Mouse (Mus musculus) midbrain, embryonic 14.5 days (tissue): Measurements from ENCODE around the gene Stk38l. TPM values are rescaled to one million over a fixed set of nuclear protein-coding genes. Genes with fewer than 3 reads are reported as not detected.

ENCODE experiments used
- ATAC-seq: fragments of 200-750 bp; cut with Nextera tagmentation; 2 replicates; pipeline ENCODE4 v1.8.0; 2017; ENCODE audit warnings: moderate number of reproducible peaks, moderate library complexity; ENCODE audit not compliant: low FRiP score, low TSS enrichment
- DNase-seq: peaks from one replicate; pipeline ENCODE4 v3.0.0-alpha.2; 2015
- H3K27ac ChIP-seq: fragments of 300-500 bp; sonication (generic); replicated peaks from 2 replicates; pipeline ENCODE4 v1.5.1; 2014; ENCODE audit warnings: mild to moderate bottlenecking, low read depth, low read length, moderate library complexity
- H3K27me3 ChIP-seq: fragments of 300-500 bp; sonication (generic); 2 replicates; pipeline ENCODE4 v1.6.1; 2014; ENCODE audit warnings: low read length, control low read depth, mixed read lengths; ENCODE audit not compliant: control insufficient read depth, insufficient read depth
- H3K36me3 ChIP-seq: fragments of 300-500 bp; sonication (generic); 2 replicates; pipeline ENCODE4 v1.6.1; 2014; ENCODE audit warnings: low read length, control low read depth; ENCODE audit not compliant: control insufficient read depth, insufficient read depth
- H3K4me1 ChIP-seq: fragments of 300-500 bp; sonication (generic); 2 replicates; pipeline ENCODE4 v1.6.1; 2014; ENCODE audit warnings: mild to moderate bottlenecking, antibody characterized with exemption, low read length, control low read depth; ENCODE audit not compliant: control insufficient read depth, insufficient read depth
- H3K4me2 ChIP-seq: fragments of 300-500 bp; sonication (generic); 2 replicates; pipeline ENCODE4 v1.6.1; 2014; ENCODE audit warnings: mild to moderate bottlenecking, low read length, moderate library complexity
- H3K4me3 ChIP-seq: fragments of 300-500 bp; sonication (generic); replicated peaks from 2 replicates; pipeline ENCODE4 v1.5.1; 2014; ENCODE audit warnings: low read depth, low read length
- H3K9ac ChIP-seq: fragments of 300-500 bp; sonication (generic); replicated peaks from 2 replicates; pipeline ENCODE4 v1.6.1; 2014; ENCODE audit warnings: mild to moderate bottlenecking, low read length, moderate library complexity
- H3K9me3 ChIP-seq: fragments of 300-500 bp; sonication (generic); 2 replicates; pipeline ENCODE4 v1.6.1; 2016; ENCODE audit warnings: low read length, control low read depth, mixed read lengths; ENCODE audit not compliant: control insufficient read depth
- WGBS: fragments of 180-500 bp; shearing (Covaris S2); extraction: QIAGEN DNeasy Blood & Tissue Kit; methylation state at CpG from one replicate; pipeline ENCODE4 v1.1.7; 2014; 5-methylcytosine and 5-hydroxymethylcytosine counted together
- polyA plus RNA-seq: library from polyadenylated mRNA; unstranded; fragments of >200 nt; fragmentation: Nextera tagmentation; extraction: Ambion mirVana; gene quantifications from 2 replicates; pipeline ENCODE4 v1.2.1, GENCODE M21; 2014

Stk38l gene
- polyA plus RNA-seq, 1 experiment from 2014 or later = 20.2 TPM

- Histone ChIP-seq H3K27ac (no peak within 1 kb of the TSS), H3K9ac (peak within 1 kb of the TSS; percentile 64), H3K4me2 (peak within 1 kb of the TSS; percentile 91), H3K27me3 (peaks cover 4% of the 10 kb centered on the region; the same call in 1 of the 2 replicates), H3K4me1 (peaks cover 6% of the 10 kb centered on the region; the same call in 1 of the 2 replicates), H3K36me3 (no peaks in the 10 kb centered on the region), H3K4me3 (peak within 1 kb of the TSS; percentile 48), H3K9me3 (no peaks in the 10 kb centered on the region)
- DNase-seq (peak; percentile 77), ATAC-seq (peak; percentile 85)
- WGBS = 2% methylated on average over 36 of the region's 36 CpGs
These were observed 71.2 kb downstream of the Stk38l start, which contains the start of gene Arntl2 for GRCm38 (mm10) chr6:146795924-146796545. Gene Arntl2 (plus strand): TSS chr6:146796055.

DNA sequence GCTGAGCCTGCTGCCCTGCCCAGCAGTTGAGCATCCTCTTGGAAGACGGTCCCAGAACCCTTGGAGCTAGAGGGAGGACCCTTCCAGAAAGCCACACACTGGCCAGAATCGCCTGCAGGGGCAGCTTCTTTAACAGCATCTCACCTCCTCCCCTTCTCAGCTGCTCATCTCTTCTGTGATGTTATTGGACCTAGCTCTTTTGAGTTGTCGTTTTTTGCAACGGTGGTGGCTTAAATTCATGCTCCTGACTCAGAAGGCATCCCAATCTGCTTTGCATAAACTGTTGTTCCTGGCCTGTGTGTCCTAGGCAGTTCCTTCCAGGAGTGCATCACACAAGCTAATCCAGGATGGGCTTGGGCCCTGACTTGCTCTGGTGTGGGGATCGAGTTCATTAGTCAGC lies 72.7 kb downstream of the Stk38l start:
- ATAC-seq (no peak), DNase-seq (no peak)
- H3K36me3 ChIP-seq = no peaks in the 10 kb centered on the region
- H3K27ac ChIP-seq = no peak overlapping the region
- H3K4me2 ChIP-seq = no peak overlapping the region
- no peak overlapping the region for H3K9ac ChIP-seq
- no peak overlapping the region for H3K4me3 ChIP-seq
- 68% methylated on average over 5 of the region's 5 CpGs for WGBS
- H3K4me1 ChIP-seq = peaks cover 6% of the 10 kb centered on the region; the same call in 1 of the 2 replicates
- peaks cover 4% of the 10 kb centered on the region; the same call in 1 of the 2 replicates for H3K27me3 ChIP-seq
- no peaks in the 10 kb centered on the region for H3K9me3 ChIP-seq

DNA sequence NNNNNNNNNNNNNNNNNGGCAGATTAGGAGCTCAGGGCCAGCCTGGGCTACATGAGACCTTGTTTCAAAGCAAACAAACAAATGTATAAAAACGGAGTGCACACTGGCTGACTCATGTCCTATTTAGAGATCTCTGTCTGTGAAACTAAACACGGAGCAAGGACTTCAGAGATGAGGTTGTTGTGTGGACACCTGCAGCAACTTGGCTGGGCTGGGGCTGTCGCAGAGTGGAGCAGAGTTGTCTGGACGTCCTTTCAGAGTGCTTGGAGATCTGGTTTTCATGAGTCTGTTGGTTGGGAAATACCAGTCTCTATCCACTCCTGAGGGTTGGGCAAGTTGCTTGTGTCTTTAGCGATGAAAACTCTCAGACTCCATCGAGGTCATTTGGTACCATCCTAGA lies 85.2 kb downstream of the Stk38l start:
- Histone ChIP-seq H3K4me3 (no peak overlapping the region), H3K9ac (no peak overlapping the region), H3K4me1 (no peaks in the 10 kb centered on the region), H3K4me2 (no peak overlapping the region), H3K27ac (no peak overlapping the region), H3K36me3 (no peaks in the 10 kb centered on the region), H3K27me3 (no peaks in the 10 kb centered on the region), H3K9me3 (no peaks in the 10 kb centered on the region)
- WGBS = 89% methylated on average over 6 of the region's 6 CpGs
- ATAC-seq (no peak), DNase-seq (no peak)

GRCm38 (mm10) chr6:146813007-146813406 lies 88.2 kb downstream of the Stk38l start:
- H3K4me3 ChIP-seq = no peak overlapping the region
- no peak overlapping the region for H3K9ac ChIP-seq
- H3K27me3 ChIP-seq = no peaks in the 10 kb centered on the region
- ATAC-seq (no peak), DNase-seq (no peak)
- 93% methylated on average over 5 of the region's 5 CpGs for WGBS
- no peak overlapping the region for H3K27ac ChIP-seq
- H3K36me3 ChIP-seq = no peaks in the 10 kb centered on the region
- no peak overlapping the region for H3K4me2 ChIP-seq
- H3K4me1 ChIP-seq = no peaks in the 10 kb centered on the region
- no peaks in the 10 kb centered on the region for H3K9me3 ChIP-seq

DNA sequence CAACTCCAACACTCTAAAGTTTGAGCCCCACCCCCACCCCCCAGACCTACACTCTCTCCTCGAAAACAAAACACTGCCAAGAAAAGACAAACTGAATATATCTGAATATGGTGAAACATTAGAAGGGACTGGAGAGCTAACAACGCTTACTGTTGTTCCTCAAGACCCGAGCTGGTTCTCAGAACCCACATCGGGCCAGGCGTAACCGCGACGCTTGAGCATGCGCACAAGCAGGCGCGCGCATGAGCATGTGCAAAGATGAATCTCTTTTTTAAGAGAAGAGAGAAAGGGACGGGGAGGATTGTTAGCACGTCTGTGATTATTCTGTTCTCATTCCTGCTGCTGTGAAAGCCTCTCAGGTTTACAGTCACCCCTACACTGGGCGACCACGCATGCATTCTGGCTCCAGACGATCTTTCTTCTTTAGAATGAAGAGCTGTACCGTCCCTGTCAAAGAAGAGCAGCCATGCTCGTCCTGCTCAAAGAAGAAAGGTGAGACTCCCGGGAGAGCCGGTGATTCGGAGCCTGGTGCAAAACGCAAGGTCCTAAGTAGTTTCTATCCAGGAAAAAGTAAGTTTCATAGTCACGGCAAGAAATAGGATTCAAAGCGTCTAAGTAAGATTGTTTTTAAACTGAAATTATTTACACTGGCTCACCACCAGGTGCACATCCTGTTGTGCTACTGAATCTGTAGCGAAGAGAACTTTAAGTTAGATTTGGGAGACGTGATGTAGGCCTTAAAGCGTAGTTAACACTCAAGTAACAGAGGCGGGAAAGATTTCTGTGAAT lies 95.6 kb downstream of the Stk38l start:
- no peaks in the 10 kb centered on the region for H3K27me3 ChIP-seq
- H3K9me3 ChIP-seq = no peaks in the 10 kb centered on the region
- no peak overlapping the region for H3K27ac ChIP-seq
- DNase-seq (no peak), ATAC-seq (no peak)
- no peaks in the 10 kb centered on the region for H3K4me1 ChIP-seq
- WGBS = 73% methylated on average over 29 of the region's 29 CpGs
- H3K4me3 ChIP-seq = no peak overlapping the region
- H3K36me3 ChIP-seq = no peaks in the 10 kb centered on the region
- H3K4me2 ChIP-seq = no peak overlapping the region
- H3K9ac ChIP-seq = no peak overlapping the region

GRCm38 (mm10) chr6:146821958-146822357 lies 97.2 kb downstream of the Stk38l start:
- H3K9me3 ChIP-seq = no peaks in the 10 kb centered on the region
- no peaks in the 10 kb centered on the region for H3K36me3 ChIP-seq
- H3K9ac ChIP-seq = no peak overlapping the region
- no peak overlapping the region for H3K27ac ChIP-seq
- no peak overlapping the region for H3K4me3 ChIP-seq
- H3K27me3 ChIP-seq = no peaks in the 10 kb centered on the region
- DNase-seq (no peak), ATAC-seq (no peak)
- no peak overlapping the region for H3K4me2 ChIP-seq
- 93% methylated on average over 13 of the region's 13 CpGs for WGBS
- H3K4me1 ChIP-seq = no peaks in the 10 kb centered on the region

- no peaks in the 10 kb centered on the region for H3K4me1 ChIP-seq
- no peaks in the 10 kb centered on the region for H3K27me3 ChIP-seq
- no peaks in the 10 kb centered on the region for H3K36me3 ChIP-seq
- H3K9me3 ChIP-seq = no peaks in the 10 kb centered on the region
- H3K4me2 ChIP-seq = no peak overlapping the region
- H3K27ac ChIP-seq = no peak overlapping the region
- DNase-seq (peak; percentile 82), ATAC-seq (peak; percentile 51; the same call in 1 of the 2 replicates)
- WGBS = 40% methylated on average over 16 of the region's 16 CpGs
- no peak overlapping the region for H3K9ac ChIP-seq
- H3K4me3 ChIP-seq = no peak overlapping the region
These were observed 100.1 kb downstream of the Stk38l start for GRCm38 (mm10) chr6:146824727-146825486.

DNA sequence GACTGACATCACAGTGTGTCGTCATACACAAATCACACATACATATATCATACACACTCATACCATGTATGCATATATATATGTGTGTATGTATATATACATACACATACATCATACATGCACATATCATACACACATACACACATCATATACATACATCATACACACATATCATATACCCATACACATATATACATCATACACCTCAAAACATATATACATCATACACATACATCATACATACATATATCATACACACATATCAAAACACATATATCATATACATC lies 100.6 kb downstream of the Stk38l start:
- Histone ChIP-seq H3K4me3 (no peak overlapping the region), H3K27ac (no peak overlapping the region), H3K4me1 (no peaks in the 10 kb centered on the region), H3K4me2 (no peak overlapping the region), H3K9ac (no peak overlapping the region), H3K27me3 (no peaks in the 10 kb centered on the region), H3K36me3 (no peaks in the 10 kb centered on the region), H3K9me3 (no peaks in the 10 kb centered on the region)
- DNase-seq (no peak), ATAC-seq (no peak)
- 88% methylated on average over 1 of the region's 1 CpGs for WGBS
